Mouse (Mus musculus): ENCODE data around the gene Tenm3. TPM values are rescaled to one million over a fixed set of nuclear protein-coding genes. Genes with fewer than 3 reads are reported as not detected.
A peak's percentile ranks its signal among the peaks of the same experiment; 100 is the strongest.

Gene Tenm3
- total and polyA plus RNA-seq, 3 experiments, result 4.6 to 25.5 (median 11.6) TPM

- no peak for DNase-seq
Observed at GRCm38 (mm10) chr8:48451247-48451635, 392.5 kb downstream of the Tenm3 start.

- DNase-seq, result no peak
Observed at GRCm38 (mm10) chr8:48450397-48451246, 393.1 kb downstream of the Tenm3 start.

- DNase-seq, result no peak
Observed at GRCm38 (mm10) chr8:48449625-48450024, 394.1 kb downstream of the Tenm3 start.

GRCm38 (mm10) chr8:48445690-48446089, 398.1 kb downstream of the Tenm3 start:
- DNase-seq, result no peak

- no peak for DNase-seq
Observed at GRCm38 (mm10) chr8:48439491-48439890, 404.3 kb downstream of the Tenm3 start.

GRCm38 (mm10) chr8:48437523-48438207, 406.1 kb downstream of the Tenm3 start:
- DNase-seq, result no peak

DNA sequence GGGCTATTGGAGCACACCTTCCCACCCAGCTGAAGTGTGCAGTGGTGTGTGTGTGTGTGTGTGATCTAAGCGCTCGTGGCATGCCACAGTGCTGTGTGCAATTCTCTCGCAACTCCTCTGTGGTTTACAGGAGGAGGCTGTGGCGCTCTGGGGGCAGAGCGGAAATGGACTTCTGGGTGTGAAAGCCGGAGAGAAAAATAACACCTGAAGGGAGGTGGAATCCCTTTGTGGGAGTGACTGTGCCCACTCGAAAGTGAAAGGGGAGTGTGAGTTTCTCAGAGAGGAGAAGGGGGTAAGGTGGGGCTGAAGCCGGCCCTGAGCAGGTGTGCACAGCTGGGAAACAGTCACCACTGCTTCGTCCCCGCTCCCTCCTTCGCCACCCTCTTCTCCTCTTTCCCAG, 418.6 kb downstream of the Tenm3 start:
- no peak for DNase-seq

- DNase-seq, result no peak
Observed at GRCm38 (mm10) chr8:48417714-48418113, 426.0 kb downstream of the Tenm3 start.

- no peak for DNase-seq
Observed at GRCm38 (mm10) chr8:48410916-48411315, 432.8 kb downstream of the Tenm3 start.

DNA sequence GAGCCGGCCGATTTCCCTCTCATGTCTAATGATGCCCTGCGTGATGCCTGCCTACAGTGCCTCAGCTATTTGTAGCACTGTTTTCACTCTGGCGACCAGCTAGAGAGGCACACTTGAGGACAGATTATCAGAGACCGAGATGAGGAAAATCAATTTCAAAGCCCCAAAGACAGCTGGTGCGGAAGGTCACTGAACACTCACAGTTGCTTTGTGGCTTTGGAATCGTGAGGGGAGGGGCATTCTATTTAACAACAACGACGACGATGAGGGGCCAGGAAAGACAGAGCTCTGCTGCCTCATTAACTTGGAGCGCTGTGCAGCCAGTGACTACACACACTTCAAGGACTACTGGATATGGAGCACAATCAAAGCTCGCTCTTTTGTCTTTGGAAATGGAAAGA, 443.2 kb downstream of the Tenm3 start:
- DNase-seq, result peak; percentile 13

DNA sequence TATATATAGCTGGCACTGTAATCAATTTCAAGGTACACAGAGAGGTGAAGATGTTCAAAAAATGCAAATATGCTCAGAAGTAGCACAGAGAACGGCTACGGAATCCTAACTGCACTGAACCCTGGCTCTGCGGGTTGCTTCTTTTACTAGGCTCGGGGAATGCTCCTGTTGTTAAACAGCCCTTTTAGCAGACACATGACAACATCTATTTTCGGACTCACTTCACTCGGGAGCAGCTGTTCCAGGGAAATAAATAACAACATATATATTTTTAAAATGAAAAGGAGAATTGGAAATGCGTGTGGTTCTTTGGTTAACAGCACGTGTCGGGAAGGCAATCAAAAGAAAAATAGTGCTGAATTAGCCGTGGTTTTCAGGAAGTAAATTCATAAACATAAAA, 457.9 kb downstream of the Tenm3 start:
- DNase-seq, result no peak

DNA sequence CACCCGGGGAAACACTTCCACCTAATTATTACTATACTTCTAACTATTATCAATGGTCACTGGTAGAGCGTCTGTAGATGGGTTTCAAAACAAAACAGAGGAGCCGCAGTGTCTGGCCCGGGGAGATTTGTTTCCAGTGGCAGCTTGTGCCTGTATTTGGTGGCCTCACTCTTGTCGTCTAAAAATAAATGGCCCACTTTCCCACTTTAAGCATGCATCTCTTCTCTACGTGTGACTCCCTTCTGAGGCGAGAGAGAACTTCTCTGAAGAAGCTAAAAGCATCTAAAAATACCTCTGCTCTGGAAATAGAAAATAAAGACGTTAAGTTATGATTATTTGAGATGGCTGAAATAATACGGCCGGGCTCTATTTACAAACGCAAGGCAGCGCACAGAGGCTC, 463.7 kb downstream of the Tenm3 start:
- no peak for DNase-seq

DNA sequence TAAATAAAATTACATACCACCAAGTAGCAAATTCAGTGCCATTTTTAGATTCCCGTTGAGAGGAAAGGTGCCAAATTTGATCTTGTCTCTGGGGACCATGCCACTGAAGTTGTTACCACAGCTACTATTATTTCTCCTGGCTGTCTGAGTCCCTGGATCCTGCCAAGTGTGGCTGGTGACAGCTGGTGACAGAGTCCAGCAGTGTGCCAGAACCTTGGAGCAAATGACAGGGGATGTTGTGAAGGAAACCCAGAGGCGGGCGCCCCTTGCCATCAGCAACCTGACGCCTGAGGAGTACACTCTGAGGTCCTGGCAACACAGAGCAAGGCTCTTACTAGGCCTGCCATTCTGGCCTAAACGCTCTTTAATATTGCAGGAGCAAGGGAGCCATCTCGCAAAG, 467.0 kb downstream of the Tenm3 start:
- DNase-seq, result no peak

DNA sequence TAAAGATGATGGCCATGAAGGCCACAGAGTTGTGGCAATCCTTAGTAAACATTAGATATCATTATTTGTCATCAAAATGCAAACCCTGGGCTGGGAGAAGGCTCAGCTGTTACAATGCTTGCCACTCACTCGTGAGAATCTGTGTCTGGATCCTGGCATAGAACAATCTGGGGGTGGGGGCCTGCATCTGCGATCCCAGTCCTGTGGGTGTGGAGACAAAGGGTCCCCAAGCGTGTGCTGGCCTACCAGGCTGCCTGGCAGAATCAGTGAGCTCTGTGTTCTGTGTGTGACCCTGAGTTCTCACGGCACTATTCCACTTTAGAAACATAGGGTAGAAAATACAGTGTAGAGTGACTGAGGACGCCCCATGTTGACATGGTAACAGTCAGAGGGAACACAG, 468.6 kb downstream of the Tenm3 start:
- no peak for DNase-seq

DNA sequence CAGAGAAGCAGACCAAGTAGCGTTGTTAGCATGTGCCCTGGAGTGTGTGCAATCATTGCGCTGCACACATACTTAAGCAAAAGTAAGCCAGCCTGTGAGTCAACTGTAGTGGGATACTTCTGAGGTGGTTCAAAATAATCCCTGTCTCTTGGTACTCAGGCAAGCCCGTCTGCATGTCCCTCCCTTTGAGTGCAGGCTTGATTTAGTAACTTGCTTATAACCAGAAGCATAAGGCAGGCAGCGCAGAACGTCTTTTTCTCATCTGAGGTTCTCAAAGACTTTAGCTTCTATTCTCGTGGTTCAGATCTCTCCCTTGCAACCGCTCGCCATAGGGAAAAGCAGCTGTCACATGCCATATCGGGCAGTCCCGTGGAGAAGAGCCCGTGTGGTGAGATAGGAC, 470.3 kb downstream of the Tenm3 start:
- no peak for DNase-seq

GRCm38 (mm10) chr8:48367164-48367563, 476.6 kb downstream of the Tenm3 start:
- no peak for DNase-seq

GRCm38 (mm10) chr8:48356849-48357248, 486.9 kb downstream of the Tenm3 start:
- no peak for DNase-seq

DNA sequence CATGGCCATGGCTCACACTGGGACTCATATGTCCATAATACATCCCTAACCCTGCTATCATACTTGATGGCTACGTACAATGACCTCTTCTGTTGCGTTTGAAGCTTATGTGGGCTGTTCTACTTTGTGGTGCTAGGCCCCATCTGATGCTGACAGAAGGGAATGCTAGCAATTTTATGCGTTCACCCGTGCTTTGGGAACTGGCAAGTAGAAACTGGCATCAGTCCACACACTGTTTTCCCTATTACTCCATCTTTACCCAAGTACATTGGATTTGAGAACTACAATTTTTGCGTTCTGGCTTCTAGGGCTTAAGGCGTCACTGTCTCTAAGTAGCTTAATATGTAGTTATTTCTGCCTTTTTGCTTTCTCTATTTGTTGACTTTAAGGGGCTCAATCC, 490.3 kb downstream of the Tenm3 start:
- no peak for DNase-seq

GRCm38 (mm10) chr8:48348901-48349300, 494.9 kb downstream of the Tenm3 start:
- peak; percentile 52 for DNase-seq

DNA sequence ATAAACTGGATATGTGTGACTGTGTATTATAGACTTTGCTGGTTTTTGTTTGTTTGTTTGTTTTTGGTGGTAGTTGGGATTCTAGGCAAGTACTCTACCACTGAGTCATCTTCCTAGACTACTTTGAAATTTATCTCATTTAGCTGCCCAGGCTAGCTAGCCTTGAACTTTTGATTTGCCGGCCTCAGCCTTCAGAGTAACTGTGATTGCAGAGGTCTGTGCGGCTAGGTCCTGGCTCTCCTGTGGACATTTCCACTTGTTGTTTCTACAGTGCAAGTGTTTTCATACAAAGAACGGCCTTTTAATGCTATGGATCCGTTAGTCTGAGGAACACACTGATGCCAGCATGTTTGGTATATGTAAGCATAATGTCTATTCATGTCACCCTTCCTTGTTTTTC, 495.4 kb downstream of the Tenm3 start:
- DNase-seq, result peak; percentile 80

GRCm38 (mm10) chr8:48343067-48343420, 500.7 kb downstream of the Tenm3 start:
- no peak for DNase-seq

GRCm38 (mm10) chr8:48342321-48343066, 501.3 kb downstream of the Tenm3 start:
- DNase-seq, result no peak

GRCm38 (mm10) chr8:48341692-48342091, 502.1 kb downstream of the Tenm3 start:
- DNase-seq, result no peak
